Mouse (Mus musculus) gastrocnemius, adult 8-10 months (tissue): ENCODE results near the gene Armt1. TPM values are rescaled to one million over a fixed set of nuclear protein-coding genes. Genes with fewer than 3 reads are reported as not detected.

ENCODE experiments used
- DNase-seq, 2 experiments: peaks; one replicate each; pipeline ENCODE4 v3.0.0; 2022; ENCODE audit warnings: low spot score in 2 of 2
- total RNA-seq, 4 experiments: library from RNA; stranded (reverse); gene quantifications; 2 replicates each; pipeline ENCODE4 v1.2.4; 2022

The Armt1 gene
- 10 to 100 TPM; 14.1 to 16.1 (median 15.7) TPM for total RNA-seq

DNA sequence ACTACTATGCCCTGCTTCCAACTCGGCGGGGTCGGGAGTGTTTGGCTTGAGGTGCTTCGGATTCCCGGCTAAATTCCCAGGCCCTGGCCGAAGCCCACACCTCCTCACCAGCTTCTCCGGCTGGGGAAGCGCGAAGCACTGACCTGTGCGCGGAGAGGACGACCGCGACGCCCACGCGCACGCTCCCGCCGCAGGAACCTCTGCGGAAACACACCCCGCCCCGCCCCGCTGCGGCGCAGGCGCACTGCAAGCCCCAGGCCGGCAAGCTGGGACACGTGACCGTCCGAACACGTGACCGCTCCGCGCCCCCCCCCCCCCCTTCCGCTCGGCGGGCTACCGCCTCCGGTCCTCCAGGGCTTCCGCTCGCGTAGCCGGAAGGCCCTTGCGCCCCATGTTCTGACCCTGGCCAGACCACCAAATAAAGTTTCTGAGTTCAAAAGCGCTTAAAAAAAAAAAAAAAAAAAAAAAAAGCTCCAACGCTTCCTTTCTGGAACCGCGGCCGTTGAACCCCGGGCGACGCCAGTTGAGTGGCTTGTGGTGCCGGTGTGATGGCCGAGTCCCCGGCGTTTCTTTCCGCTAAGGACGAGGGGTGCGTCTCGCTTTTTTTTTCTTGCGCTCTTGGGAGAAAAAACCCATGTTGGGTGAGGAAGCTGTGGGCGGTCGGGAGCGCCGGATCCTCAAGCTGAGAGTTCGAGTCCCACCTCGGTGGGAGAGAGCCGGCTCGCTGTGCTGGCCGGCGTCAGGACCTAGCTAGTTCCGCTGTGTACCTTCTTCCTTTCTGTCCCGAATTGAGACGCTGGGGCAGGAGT is at the start of gene Armt1, which contains the start of gene Rmnd1:
TSS of gene Armt1 (plus strand) at position 345 of the 809 bp plus-strand sequence.
TSS of gene Rmnd1 (minus strand) at position 266 of the 809 bp plus-strand sequence.
- DNase-seq = peak; percentile 80 to 89

DNA sequence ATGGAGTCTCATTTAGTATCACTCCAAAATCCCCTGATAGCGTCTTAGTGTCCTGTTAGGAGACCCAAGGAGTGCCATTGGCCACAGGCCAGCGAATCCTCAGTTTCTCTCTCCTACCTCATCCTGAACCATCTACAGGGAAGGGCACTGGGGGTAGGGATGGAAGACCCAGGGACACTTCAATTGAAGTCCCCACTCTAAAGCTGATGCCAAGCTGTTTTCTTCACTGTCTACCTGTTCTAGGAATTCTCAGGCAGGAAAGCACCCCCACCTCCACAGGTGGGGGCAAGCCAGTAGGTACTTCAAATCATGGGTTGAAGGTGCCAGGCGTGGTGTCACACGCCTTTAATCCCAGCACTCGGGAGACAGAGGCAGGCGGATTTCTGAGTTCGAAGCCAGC is 48.0 kb upstream of the Armt1 start:
- DNase-seq = no peak

DNA sequence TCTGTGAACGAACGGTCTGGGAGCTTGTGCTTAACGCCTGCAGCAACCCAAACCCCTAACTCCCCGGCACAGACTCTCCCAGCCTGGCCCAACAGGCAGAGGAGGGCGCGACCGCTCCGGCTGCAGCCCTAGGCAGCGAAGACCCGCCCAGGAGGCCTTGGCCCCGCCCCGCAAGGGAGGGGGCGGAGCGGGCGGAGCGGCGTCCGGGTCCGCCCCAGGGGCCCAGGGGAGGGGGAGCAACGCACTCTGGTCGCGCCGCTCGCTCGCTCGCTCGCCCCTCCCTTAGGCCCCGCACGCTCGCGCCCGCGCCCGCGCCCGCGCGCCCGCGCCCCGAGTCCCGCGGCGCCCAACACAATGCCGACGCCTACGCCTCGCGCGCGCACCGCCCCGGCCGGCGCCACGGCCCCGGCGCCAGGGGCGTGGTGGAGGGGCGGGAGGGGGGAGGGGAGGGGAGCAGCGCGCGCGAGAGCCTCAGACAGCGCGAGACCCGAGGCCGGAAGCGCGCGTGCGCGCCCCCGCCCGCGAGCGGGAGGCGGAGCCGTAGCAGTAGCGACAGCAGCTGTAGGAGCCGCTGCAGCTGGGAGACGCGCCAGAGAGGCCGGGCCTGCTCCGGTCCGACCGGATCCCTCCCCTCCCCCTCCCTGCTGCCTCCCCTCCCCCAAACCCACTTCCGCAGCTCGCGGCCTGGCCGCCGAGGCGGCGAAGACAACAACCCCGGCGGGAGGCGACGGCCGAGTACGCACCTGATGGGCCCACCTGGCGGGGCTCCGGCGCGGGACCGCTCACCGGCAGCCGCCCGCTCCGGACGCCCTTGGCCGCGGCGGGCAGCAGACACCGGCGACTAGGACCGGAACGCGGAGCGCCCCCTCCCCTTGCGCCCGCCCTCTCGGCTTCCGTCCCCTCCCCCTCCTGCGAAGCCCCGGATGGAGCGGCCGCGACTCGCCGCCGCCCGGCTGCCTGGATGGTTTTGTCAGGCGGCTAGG is 45.4 kb upstream of the Armt1 start:
- peak; percentile 93 to 97 for DNase-seq

DNA sequence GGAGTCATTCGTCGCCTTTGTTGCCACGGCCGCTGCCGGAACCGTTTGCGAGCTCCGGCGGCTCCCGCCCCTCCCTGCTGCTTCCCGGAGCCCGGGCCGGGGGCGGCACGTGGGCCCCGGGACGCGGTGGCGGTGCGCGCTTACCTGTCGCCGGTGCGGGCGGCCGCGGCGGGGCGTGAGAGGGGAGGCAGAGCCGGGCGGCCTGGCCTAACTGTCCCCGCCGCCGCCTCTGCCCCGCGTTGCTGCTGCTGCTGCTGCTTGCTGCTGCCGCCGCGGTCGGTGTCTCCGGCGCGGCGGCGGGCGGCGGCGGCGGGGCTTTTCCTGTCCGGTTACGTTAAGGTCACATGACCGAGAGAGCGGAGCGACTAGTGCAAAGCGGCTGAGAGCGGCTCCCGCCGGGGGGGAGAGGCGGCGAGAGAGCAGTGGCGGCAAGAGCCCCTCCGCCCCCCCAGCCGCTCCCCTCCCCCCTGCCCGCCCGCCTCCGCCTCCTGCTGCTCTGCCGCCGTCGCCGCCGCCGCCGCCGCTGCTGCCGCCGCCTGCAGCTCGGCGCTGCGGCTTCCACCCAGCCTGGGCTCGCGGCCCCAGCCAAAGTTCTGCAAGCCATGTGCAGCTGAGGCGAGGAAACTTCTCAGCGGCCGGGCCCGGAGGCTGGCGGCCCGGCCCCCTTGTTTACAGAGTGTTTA is 44.4 kb upstream of the Armt1 start, which contains the start of gene Zbtb2:
TSS of gene Zbtb2 (minus strand) at position 408 of the 683 bp plus-strand sequence.
- peak; percentile 25 to 44 for DNase-seq

DNA sequence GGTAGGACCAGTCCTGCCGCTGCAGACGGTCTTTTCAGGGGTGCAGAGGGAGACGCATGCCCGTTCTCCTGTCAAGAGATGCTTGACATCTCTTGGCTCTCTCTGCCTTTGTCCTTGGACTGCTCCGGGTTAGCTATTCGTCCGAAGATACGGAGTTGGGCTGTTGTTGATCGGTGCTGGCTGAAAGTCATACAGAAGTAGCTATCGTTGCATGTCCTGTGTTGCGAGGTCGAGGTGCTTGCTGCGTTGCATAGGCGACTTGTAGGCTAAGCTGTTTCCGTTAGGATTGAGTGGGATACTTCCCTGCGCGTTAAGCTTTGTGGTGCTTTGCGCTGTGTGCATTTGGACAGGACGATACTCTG is 43.9 kb upstream of the Armt1 start:
- no peak for DNase-seq

DNA sequence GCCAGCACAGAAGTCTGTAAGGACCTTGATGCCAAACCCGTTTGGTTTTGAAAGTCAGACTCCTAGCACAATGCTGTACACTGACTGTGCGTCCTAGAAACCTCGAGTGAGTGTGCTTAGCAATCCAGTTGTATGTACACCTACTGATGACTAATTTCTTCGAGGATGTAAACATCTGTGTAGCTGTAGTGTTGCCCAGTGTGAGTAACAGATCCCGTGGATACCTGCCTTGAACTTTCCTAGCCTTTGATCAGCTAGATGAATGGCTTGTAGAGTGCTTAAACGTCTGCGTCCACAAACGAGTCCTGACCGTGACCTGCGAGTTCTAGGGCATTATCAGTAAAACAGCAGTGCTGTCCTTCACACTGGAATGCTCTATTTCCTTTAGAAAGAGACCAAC is 43.2 kb upstream of the Armt1 start:
- no peak for DNase-seq

DNA sequence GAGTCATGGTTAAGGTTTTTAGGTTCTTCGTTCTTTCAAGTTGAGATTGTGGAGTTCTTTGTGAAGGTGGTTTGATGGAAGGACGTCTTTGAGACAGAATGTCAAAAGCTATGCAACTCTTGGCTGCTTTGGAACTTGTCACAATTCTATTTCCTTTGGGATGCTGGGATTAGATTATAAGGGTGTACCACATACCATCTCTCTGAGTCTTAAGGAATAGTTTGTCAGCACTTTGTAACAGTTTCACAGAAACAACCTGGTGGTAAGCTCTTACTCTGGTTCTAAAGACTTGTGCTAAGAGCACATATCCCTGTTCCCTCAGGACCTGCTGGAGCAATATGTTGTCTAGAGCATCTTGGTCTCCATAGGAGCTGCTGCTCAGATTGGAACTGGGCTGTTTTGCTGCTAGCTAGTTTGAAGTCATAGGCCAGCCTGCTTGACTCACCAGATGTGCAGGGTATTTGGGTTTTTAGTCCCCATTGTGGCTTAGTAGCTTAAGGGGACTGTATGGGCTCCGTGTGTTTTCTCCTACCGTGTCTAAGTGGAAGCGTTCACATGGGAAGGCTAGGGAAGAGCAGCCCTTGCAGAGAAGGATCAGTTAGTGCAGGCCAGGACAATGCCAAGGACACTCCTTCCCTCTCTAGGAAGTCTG is 42.7 kb upstream of the Armt1 start:
- DNase-seq = no peak

DNA sequence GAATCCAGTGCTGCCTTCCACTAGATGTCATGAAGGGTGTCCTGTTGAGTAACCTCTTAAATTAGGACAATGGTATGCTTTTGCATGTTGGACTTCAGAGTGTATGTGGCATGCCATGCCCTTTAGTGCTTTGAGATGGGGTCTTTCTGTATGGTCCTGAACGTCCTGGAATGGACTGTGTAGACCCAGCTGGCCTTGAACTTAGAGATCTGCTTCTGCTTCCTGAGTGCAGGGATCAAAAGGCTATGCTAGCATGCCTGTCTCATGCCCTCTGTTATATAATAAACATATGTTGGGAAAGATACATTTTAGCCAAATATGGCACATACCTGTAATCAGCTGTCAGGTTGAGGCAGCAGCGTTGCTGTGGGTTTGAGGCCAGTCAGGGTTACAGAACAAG is 41.7 kb upstream of the Armt1 start:
- no peak for DNase-seq

DNA sequence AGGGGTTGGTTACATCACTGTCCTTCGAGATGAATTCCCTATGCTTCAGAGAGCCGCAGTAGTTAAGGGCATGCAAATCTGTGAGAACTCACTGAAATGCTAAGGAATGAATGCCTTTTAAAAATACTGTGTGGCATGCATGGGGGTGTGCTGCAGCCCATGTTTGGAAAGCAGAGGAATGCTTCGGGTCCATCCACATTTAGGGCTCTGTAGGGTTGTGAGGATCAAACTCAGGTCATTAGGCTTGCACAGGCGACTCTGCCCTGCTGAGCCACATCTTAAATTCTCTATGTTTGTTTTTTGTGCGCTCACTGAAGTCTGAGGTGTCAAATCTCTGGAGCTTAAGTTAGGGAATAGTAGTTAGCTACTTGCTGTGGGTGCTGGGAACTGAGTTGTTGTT is 41.2 kb upstream of the Armt1 start:
- DNase-seq = no peak

DNA sequence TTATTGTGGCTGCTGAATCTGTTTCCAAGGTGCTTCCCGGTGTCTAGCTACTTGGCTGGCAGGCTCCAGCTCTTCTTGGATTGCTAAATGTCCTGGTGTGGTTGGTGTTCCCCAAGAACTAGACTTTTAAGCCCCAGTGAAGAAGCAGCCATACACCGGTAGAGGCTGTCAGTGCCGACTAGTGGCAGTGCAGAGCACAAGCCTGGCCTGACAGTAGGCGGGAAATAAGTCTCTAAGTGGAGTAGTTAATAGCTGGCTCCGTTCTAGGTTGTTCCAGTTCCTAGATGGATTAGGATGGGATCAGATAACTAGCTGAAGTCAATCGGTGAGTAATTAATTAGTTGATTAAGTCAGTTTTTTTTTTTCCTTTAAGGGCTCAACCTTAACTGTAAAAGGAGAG is 40.4 kb upstream of the Armt1 start:
- DNase-seq = no peak

DNA sequence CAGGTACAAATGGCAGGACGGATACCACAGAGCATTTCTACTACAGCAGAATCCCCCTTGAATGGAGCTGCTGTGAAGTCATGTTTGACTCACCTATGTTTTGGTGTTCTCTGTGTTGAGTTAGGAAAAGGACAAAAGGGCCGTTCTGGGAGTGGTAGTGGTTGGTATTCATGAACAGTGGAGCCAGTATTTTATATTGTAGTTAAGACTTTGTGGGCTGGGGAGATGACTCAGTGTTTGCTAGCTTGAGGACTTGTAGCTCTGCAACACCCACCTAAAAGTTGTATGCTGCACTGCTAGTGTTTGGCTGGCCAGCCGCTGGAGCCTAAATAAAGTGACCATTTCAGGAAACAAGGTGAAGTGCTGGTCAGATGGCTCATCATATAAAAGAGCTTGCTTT is 36.9 kb upstream of the Armt1 start:
- DNase-seq = no peak

DNA sequence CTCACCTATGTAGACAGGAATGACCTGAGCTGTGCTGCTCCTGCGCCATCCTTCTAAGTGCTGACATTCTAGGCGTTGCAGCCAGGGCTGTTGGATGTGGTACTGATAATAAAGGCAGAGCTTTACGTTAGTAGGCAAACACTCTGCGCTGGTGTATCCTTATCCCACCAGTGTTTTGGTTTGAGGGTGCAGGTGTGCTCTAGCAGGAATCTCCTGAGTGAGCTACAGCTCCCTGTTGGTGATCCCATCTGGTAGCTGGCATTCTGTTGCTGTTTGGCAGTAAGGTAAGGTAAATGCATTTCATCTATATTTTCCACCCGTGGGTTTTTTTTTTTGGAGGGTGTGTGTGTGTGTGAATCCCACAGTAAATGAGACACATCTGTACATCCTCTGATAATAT is 34.2 kb upstream of the Armt1 start:
- DNase-seq = no peak

DNA sequence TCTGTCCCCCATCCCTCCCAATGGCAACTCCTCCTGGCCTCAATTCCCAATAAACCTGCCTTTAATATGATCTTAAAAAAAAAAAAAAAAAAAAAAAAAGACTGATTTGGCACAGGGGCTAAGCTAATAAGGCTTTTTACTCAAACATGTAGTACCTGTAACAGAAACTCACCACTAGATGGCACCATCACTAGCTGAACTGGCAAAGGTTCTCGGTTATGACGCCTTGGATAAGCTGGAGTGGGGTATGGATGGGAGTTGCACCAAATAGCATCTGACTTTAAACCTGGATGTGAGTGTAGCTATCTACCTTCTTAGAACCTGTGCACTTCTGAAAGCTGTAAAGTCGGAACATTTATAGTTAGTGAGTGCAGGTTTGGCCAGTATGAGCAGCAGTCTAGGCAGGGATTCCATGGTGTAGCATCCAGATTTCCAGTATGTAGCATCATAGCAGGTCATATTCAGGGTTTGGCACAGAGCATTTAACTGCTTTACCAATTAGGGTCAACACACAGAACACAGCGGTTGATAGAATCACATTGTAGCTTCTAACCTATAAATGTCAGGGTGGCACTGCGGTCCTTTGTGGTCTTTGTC is 27.3 kb upstream of the Armt1 start:
- no peak for DNase-seq

DNA sequence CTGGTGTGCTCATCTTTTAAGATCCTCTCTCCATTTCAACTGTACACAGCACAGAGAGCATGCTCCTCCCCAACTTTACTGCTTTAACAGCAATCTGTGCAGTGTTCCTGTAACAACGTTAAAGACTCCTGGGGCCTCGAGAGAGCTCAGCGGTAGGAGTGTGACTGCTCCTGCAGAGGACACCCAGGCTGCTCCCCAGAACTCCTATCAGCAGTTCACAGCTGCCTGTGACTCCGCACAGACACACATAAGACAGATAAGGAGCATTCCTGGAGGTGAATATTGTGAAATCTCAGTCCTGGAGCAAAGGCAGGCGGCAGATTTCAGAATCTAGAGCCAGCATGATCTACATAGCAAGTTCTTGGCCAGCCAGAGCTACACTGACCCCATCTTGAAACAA is 26.8 kb upstream of the Armt1 start:
- DNase-seq = no peak

DNA sequence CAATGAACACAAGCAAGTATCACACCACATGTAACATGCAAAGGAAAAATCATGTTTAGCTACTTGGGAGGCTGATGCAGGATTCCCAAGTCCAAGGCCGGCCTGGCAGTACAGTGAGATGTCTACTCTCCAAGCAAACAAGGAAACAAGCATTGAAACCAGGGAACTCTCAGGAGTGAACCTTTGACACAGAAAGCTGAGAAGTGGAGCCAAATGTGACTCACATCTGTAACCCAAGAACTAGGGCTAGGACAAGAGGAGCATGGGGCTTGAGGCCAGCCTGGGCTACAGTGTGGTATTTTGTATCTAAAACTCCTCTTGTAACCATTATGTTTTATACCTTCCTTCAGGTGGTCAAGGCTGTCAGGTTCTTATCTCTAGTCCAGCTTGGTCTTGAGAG is 25.1 kb upstream of the Armt1 start:
- DNase-seq = no peak

DNA sequence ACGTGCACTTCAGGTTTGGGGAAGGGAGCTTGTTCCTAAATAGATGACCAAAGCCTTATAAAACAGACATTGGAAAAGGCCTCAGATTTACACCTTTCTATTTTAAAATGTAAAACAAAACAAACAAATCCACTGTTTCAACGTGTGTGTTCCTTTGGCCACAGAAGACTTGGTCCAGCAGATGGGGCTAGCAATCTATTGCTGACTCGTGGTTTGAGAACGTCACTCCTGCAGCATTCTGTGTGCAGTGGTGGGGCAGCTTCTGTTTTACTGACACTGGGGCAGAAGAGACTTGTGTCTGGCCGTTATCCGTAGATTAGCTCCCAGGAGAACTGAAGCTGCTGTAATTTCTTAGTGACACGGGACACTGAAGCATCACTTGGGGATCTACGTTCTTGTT is 7.0 kb upstream of the Armt1 start:
- DNase-seq = no peak

DNA sequence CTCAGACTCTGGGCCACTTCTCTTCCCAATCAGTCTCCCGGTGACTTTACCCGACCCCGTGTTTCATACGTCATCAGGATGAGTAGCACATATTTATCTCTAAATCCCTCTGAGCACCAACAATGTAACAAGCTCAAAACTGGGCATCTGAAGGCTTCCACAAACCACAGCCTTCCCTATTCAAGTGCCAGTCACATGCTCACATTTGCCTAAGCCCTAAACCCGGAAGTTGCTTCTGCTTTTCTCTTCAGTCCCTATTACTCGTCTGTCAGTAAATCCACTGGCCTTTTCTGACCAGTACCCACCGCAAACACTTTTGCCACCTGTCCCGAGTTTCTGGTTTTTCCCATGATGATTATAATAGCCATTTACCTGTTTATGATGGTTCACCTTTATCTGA is 1.9 kb upstream of the Armt1 start:
- DNase-seq = no peak

DNA sequence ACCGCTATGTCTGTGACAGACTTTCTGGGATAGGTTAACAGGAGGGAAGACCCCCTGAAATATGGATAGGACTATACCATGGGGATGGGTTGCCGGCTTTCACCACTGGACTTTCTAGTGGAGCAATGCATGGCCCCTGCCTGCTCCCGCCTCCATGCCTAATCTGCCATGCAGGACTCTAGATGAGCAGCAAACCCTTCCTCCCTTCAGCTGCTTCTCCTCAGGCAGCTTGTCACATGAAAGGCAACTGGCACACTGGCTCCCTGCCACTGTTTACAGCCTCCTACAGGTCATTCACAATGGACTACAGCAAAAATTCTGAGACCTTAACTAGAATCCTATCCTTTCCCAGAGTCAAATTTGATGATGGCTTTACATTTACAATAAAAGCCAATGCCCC is 1.4 kb upstream of the Armt1 start:
- peak in 1 of 2 experiments; percentile 19 for DNase-seq

DNA sequence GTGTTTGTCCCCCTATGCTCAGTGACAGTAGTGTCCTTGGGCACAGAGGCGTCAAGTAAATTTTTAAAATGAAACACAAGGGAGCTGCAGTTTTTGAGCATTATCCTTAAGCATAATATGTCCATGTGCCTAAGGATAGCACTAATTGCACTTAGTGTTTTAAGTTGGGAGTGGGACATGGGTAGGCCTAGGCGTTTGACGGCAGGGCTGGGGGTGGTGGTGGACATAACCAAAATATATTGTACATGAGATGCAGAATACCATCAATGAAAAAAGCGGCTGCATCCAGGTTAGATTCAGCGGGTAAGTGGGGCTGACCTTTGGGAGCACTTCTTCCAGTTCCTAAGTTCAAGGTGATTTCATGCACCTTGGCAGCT is 533 bp upstream of the Armt1 start:
- DNase-seq = no peak

DNA sequence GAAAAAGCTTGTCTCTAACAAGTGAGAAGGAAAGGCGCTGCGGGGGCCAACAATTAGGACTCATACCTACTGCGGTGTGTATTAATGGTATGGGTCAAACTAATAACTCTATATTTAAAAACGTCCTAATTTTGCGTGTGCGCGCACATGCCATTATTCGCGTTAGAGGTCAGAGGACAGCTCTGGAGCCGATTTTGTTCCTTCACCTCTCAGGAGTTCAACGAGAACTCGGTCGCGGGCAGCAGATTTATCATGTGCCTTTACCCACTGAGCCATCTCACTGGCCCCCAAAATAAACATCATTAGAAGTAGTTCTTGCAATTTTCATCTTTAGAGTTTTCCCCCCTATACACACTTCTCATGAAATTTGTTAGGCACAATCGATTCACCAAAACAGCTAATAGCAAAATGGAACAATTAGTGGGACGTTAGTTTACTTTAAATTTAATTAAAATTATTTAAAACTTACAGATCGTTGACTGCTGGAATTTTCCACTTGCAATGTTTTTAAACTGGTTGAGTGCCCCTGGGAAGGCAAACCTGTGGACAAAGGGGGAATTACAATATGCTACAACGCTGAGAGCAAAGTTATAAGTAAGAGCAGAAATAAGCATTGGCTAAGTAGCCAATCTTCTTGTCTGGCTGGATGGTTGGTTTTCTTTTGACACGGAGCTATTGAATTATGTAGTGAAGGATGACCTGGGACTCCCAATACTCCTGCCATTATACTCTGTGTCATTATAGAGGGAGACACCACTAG is 909 bp downstream of the Armt1 start:
- no peak for DNase-seq
